Mouse (Mus musculus): ENCODE data around the gene Itpr2.

- no peak for TF ChIP-seq CTCF (IDR thresholded peaks at IDR 0.05; ENCODE audit: low read depth)
- TF ChIP-seq EP300 (optimal IDR thresholded peaks at IDR 0.05): no peak
These were observed 365.8 kb downstream of the Itpr2 start for GRCm38 (mm10) chr6:146136244-146136643.

Measured in stomach, postnatal 0 days (tissue).